Mouse (Mus musculus) ES-E14 (cell line): Measurements from ENCODE around the gene Trim2. TPM values are rescaled to one million over a fixed set of nuclear protein-coding genes. Genes with fewer than 3 reads are reported as not detected.

Source experiments
- DNase-seq: peaks from one replicate; pipeline ENCODE4 v3.0.0-alpha.2; 2013; ENCODE audit warnings: low read depth, low spot score
- H3K27ac ChIP-seq: 2 replicates; pipeline ENCODE4 v1.5.1; 2012; ENCODE audit warnings: low read depth, mild to moderate bottlenecking, low read length, moderate library complexity, mixed read lengths; ENCODE audit not compliant: poor library complexity, insufficient read depth, severe bottlenecking
- H3K36me3 ChIP-seq: 2 replicates; pipeline ENCODE4 v1.6.1; 2012; ENCODE audit warnings: mild to moderate bottlenecking, low read length, moderate library complexity, mixed read lengths; ENCODE audit not compliant: control insufficient read depth, poor library complexity, insufficient read depth, severe bottlenecking
- H3K4me1 ChIP-seq, 2 experiments: fragments of 150-350 bp in 1 of 2; sonication (generic) in 1 of 2; 2 replicates each; pipeline ENCODE4 v1.6.1; 2012; ENCODE audit warnings: low read length in 2 of 2, mild to moderate bottlenecking in 1 of 2, mixed read lengths in 1 of 2; ENCODE audit not compliant: control insufficient read depth in 2 of 2, insufficient read depth in 2 of 2, poor library complexity in 1 of 2
- H3K4me3 ChIP-seq, 2 experiments: fragments of 150-350 bp in 1 of 2; sonication (generic) in 1 of 2; 2 replicates each; pipeline ENCODE4 v1.5.1; 2012; ENCODE audit warnings: low read length in 2 of 2, low read depth in 1 of 2, mild to moderate bottlenecking in 1 of 2, mixed read lengths in 1 of 2; ENCODE audit not compliant: insufficient read depth in 1 of 2, poor library complexity in 1 of 2, severe bottlenecking in 1 of 2
- H3K9ac ChIP-seq: 2 replicates; pipeline ENCODE4 v1.6.1; 2012; ENCODE audit warnings: low read depth, mild to moderate bottlenecking, low read length, mixed read lengths; ENCODE audit not compliant: poor library complexity, insufficient read depth, severe bottlenecking
- H3K9me3 ChIP-seq: fragments of 150-350 bp; sonication (generic); 2 replicates; pipeline ENCODE4 v1.6.1; 2012; ENCODE audit warnings: low read depth, mild to moderate bottlenecking, low read length; ENCODE audit not compliant: control insufficient read depth, insufficient read depth
- CHD2 ChIP-seq: IDR thresholded peaks from 2 replicates; pipeline ENCODE4 v1.6.1; 2014; ENCODE audit warnings: mild to moderate bottlenecking, low read depth, low read length, inconsistent platforms
- HCFC1 ChIP-seq: IDR thresholded peaks from 2 replicates; pipeline ENCODE4 v1.6.1; 2012; ENCODE audit warnings: low read length, inconsistent platforms, borderline replicate concordance; ENCODE audit not compliant: insufficient read depth
- MAFK ChIP-seq: IDR thresholded peaks from 2 replicates; pipeline ENCODE4 v1.6.1; 2014; ENCODE audit warnings: mild to moderate bottlenecking, low read depth, low read length, inconsistent platforms; ENCODE audit not compliant: insufficient read depth
- ZC3H11A ChIP-seq: IDR thresholded peaks from 2 replicates; pipeline ENCODE4 v1.6.1; 2012; ENCODE audit warnings: low read depth, mild to moderate bottlenecking, inconsistent platforms, low read length, borderline replicate concordance
- ZNF384 ChIP-seq: IDR thresholded peaks from 2 replicates; pipeline ENCODE4 v1.6.1; 2012; ENCODE audit warnings: low read depth, low read length, inconsistent platforms
- in situ Hi-C, 2 experiments: fragments of 600-800 bp; cut with MboI; formaldehyde crosslinking; loops; one replicate each; pipeline ENCODE4 v1.15.1; 2025; ENCODE audit warnings: low sequenced_read_pairs in 2 of 2, inconsistent platforms in 1 of 2; ENCODE audit not compliant: unreplicated experiment in 2 of 2
- total RNA-seq: library from RNA; depleted of rRNA; stranded (reverse); fragments of 300-350 nt; gene quantifications from 2 replicates; pipeline ENCODE4 v1.2.3, GENCODE M21; 2012

The Trim2 gene
- total RNA-seq, 1 experiment, result 27.3 TPM

GRCm38 (mm10) chr3:84220326-84220725 lies 86.4 kb downstream of the Trim2 start:
- TF ChIP-seq ZC3H11A (no peak), CHD2 (no peak), HCFC1 (no peak), ZNF384 (no peak), MAFK (no peak)
- Histone ChIP-seq H3K4me3 (peak overlapping the region; percentile 30 to 59), H3K9ac (peak overlapping the region; percentile 13; the same call in 1 of the 2 replicates), H3K36me3 (no peaks in the 10 kb centered on the region), H3K9me3 (no peaks in the 10 kb centered on the region), H3K27ac (no peak overlapping the region), H3K4me1 (peaks cover 2 to 10% of the 10 kb centered on the region in 2 experiments; a peak in 3 of 4 replicates)
- DNase-seq, result no peak
- in situ Hi-C loops, result no loop called here

GRCm38 (mm10) chr3:84219720-84220273 lies 86.9 kb downstream of the Trim2 start:
- in situ Hi-C loops, result loop anchor here in 1 of 2 experiments (5.0 kb wide), 1 partner anchor 37 kb away; no protein-coding TSS in a partner anchor
- Histone ChIP-seq H3K9me3 (no peaks in the 10 kb centered on the region), H3K4me1 (peaks cover 2 to 10% of the 10 kb centered on the region in 2 experiments; a peak in 3 of 4 replicates), H3K9ac (no peak overlapping the region), H3K27ac (no peak overlapping the region), H3K36me3 (no peaks in the 10 kb centered on the region), H3K4me3 (peak overlapping the region in 1 of 2 experiments; percentile 30; a peak in 2 of 4 replicates)
- TF ChIP-seq HCFC1 (no peak), MAFK (no peak), CHD2 (no peak), ZNF384 (no peak), ZC3H11A (no peak)
- no peak for DNase-seq

GRCm38 (mm10) chr3:84219166-84219710 lies 87.4 kb downstream of the Trim2 start:
- Histone ChIP-seq H3K9ac (no peak overlapping the region), H3K27ac (no peak overlapping the region), H3K9me3 (no peaks in the 10 kb centered on the region), H3K4me1 (peaks cover 2 to 10% of the 10 kb centered on the region in 2 experiments; a peak in 3 of 4 replicates), H3K36me3 (no peaks in the 10 kb centered on the region), H3K4me3 (no peak overlapping the region)
- in situ Hi-C loops, result loop anchor here in 1 of 2 experiments (5.0 kb wide), 1 partner anchor 37 kb away; no protein-coding TSS in a partner anchor
- DNase-seq, result no peak
- TF ChIP-seq ZNF384 (no peak), ZC3H11A (no peak), CHD2 (no peak), HCFC1 (no peak), MAFK (no peak)

GRCm38 (mm10) chr3:84218498-84218897 lies 88.2 kb downstream of the Trim2 start:
- no peak overlapping the region for H3K9ac ChIP-seq
- no peak overlapping the region for H3K4me3 ChIP-seq
- DNase-seq, result no peak
- H3K9me3 ChIP-seq, result no peaks in the 10 kb centered on the region
- peaks cover 2 to 10% of the 10 kb centered on the region in 2 experiments; a peak in 3 of 4 replicates for H3K4me1 ChIP-seq
- TF ChIP-seq HCFC1, result no peak
- TF ChIP-seq MAFK, result no peak
- TF ChIP-seq CHD2, result no peak
- no peak for TF ChIP-seq ZC3H11A
- TF ChIP-seq ZNF384, result no peak
- in situ Hi-C loops, result loop anchor here in 1 of 2 experiments (5.0 kb wide), 1 partner anchor 36 kb away; no protein-coding TSS in a partner anchor
- H3K27ac ChIP-seq, result no peak overlapping the region
- H3K36me3 ChIP-seq, result no peaks in the 10 kb centered on the region
